Mouse (Mus musculus): ENCODE results near the gene Kiss1r. TPM values are rescaled to one million over a fixed set of nuclear protein-coding genes. Genes with fewer than 3 reads are reported as not detected.

Kiss1r gene
- polyA plus RNA-seq, 1 experiment from 2014 or later, result 0.68 TPM

- peak; percentile 61 for ATAC-seq
Measured at GRCm38 (mm10) chr10:79909092-79909922, 7.5 kb upstream of the Kiss1r start.

GRCm38 (mm10) chr10:79910556-79910955, 6.2 kb upstream of the Kiss1r start, which contains the start of gene Gm26602:
Gm26602 (plus strand) TSS chr10:79910856.
- ATAC-seq, result no peak
- Histone ChIP-seq H3K4me2 (ENCODE audit: low read depth, low read length) (no peak within 1 kb of the TSS), H3K36me3 (ENCODE audit: control insufficient read depth, insufficient read depth, low read length) (peaks cover 15% of the 10 kb centered on the region), H3K4me1 (ENCODE audit: control insufficient read depth, insufficient read depth, low read length) (peaks cover 21% of the 10 kb centered on the region), H3K9me3 (ENCODE audit: control insufficient read depth, low read length) (no peaks in the 10 kb centered on the region), H3K9ac (ENCODE audit: low read depth, low read length) (no peak within 1 kb of the TSS), H3K27ac (ENCODE audit: low read length) (no peak within 1 kb of the TSS), H3K27me3 (replicated peaks; ENCODE audit: control insufficient read depth, insufficient read depth, low read length) (no peaks in the 10 kb centered on the region), H3K4me3 (ENCODE audit: low read length) (no peak within 1 kb of the TSS)
- 89% methylated on average over 4 of the region's 4 CpGs for WGBS

More at GRCm38 (mm10) chr10:79909092-79909922, 7.5 kb upstream of the Kiss1r start:
- Histone ChIP-seq H3K9ac (ENCODE audit: low read depth, low read length) (no peak overlapping the region), H3K36me3 (ENCODE audit: control insufficient read depth, insufficient read depth, low read length) (peaks cover 20% of the 10 kb centered on the region), H3K4me3 (ENCODE audit: low read length) (0 out of 2 replicates have a peak overlapping the region, but pooled peaks have one; percentile 0), H3K9me3 (ENCODE audit: control insufficient read depth, low read length) (no peaks in the 10 kb centered on the region), H3K4me2 (ENCODE audit: low read depth, low read length) (no peak overlapping the region), H3K4me1 (ENCODE audit: control insufficient read depth, insufficient read depth, low read length) (peaks cover 8% of the 10 kb centered on the region), H3K27ac (ENCODE audit: low read length) (peak overlapping the region; percentile 21), H3K27me3 (replicated peaks; ENCODE audit: control insufficient read depth, insufficient read depth, low read length) (no peaks in the 10 kb centered on the region)
- 20% methylated on average over 14 of the region's 14 CpGs for WGBS

- no peak for ATAC-seq
- H3K27ac ChIP-seq (ENCODE audit: low read length), result no peak overlapping the region
- peaks cover 29% of the 10 kb centered on the region for H3K4me1 ChIP-seq (ENCODE audit: control insufficient read depth, insufficient read depth, low read length)
- WGBS, result 66% methylated on average over 20 of the region's 20 CpGs
- H3K9me3 ChIP-seq (ENCODE audit: control insufficient read depth, low read length), result no peaks in the 10 kb centered on the region
- no peak overlapping the region for H3K4me3 ChIP-seq (ENCODE audit: low read length)
- H3K4me2 ChIP-seq (ENCODE audit: low read depth, low read length), result no peak overlapping the region
- H3K36me3 ChIP-seq (ENCODE audit: control insufficient read depth, insufficient read depth, low read length), result no peaks in the 10 kb centered on the region; the same call in 1 of the 2 replicates
- H3K9ac ChIP-seq (ENCODE audit: low read depth, low read length), result no peak overlapping the region
- no peaks in the 10 kb centered on the region for H3K27me3 ChIP-seq (replicated peaks; ENCODE audit: control insufficient read depth, insufficient read depth, low read length)
Measured at GRCm38 (mm10) chr10:79912412-79912811, 4.4 kb upstream of the Kiss1r start.

GRCm38 (mm10) chr10:79914131-79914947, 2.4 kb upstream of the Kiss1r start:
- no peak for ATAC-seq
- H3K9me3 ChIP-seq (ENCODE audit: control insufficient read depth, low read length), result no peaks in the 10 kb centered on the region
- H3K27ac ChIP-seq (ENCODE audit: low read length), result peak overlapping the region; percentile 54
- peak overlapping the region; percentile 31 for H3K9ac ChIP-seq (ENCODE audit: low read depth, low read length)
- H3K4me1 ChIP-seq (ENCODE audit: control insufficient read depth, insufficient read depth, low read length), result peaks cover 34% of the 10 kb centered on the region
- peak overlapping the region; percentile 19; the same call in 1 of the 2 replicates for H3K4me2 ChIP-seq (ENCODE audit: low read depth, low read length)
- H3K27me3 ChIP-seq (replicated peaks; ENCODE audit: control insufficient read depth, insufficient read depth, low read length), result peaks cover 15% of the 10 kb centered on the region
- 69% methylated on average over 11 of the region's 11 CpGs for WGBS
- H3K4me3 ChIP-seq (ENCODE audit: low read length), result no peak overlapping the region
- H3K36me3 ChIP-seq (ENCODE audit: control insufficient read depth, insufficient read depth, low read length), result no peaks in the 10 kb centered on the region; the same call in 1 of the 2 replicates

GRCm38 (mm10) chr10:79914948-79915596, 1.7 kb upstream of the Kiss1r start:
- H3K27ac ChIP-seq (ENCODE audit: low read length), result peak overlapping the region; percentile 54
- peak overlapping the region; percentile 19; the same call in 1 of the 2 replicates for H3K4me2 ChIP-seq (ENCODE audit: low read depth, low read length)
- no peaks in the 10 kb centered on the region for H3K9me3 ChIP-seq (ENCODE audit: control insufficient read depth, low read length)
- H3K4me1 ChIP-seq (ENCODE audit: control insufficient read depth, insufficient read depth, low read length), result peaks cover 38% of the 10 kb centered on the region
- no peak for ATAC-seq
- peak overlapping the region; percentile 31 for H3K9ac ChIP-seq (ENCODE audit: low read depth, low read length)
- H3K36me3 ChIP-seq (ENCODE audit: control insufficient read depth, insufficient read depth, low read length), result no peaks in the 10 kb centered on the region; the same call in 1 of the 2 replicates
- WGBS, result 53% methylated on average over 7 of the region's 7 CpGs
- no peak overlapping the region for H3K4me3 ChIP-seq (ENCODE audit: low read length)
- H3K27me3 ChIP-seq (replicated peaks; ENCODE audit: control insufficient read depth, insufficient read depth, low read length), result peaks cover 23% of the 10 kb centered on the region

GRCm38 (mm10) chr10:79916081-79916480, 690 bp upstream of the Kiss1r start:
- Histone ChIP-seq H3K4me1 (ENCODE audit: control insufficient read depth, insufficient read depth, low read length) (peaks cover 46% of the 10 kb centered on the region), H3K4me3 (ENCODE audit: low read length) (peak overlapping the region; percentile 84), H3K9me3 (ENCODE audit: control insufficient read depth, low read length) (no peaks in the 10 kb centered on the region), H3K27me3 (replicated peaks; ENCODE audit: control insufficient read depth, insufficient read depth, low read length) (peaks cover 33% of the 10 kb centered on the region), H3K27ac (ENCODE audit: low read length) (peak overlapping the region; percentile 39; the same call in 1 of the 2 replicates), H3K4me2 (ENCODE audit: low read depth, low read length) (peak overlapping the region; percentile 79), H3K36me3 (ENCODE audit: control insufficient read depth, insufficient read depth, low read length) (no peaks in the 10 kb centered on the region; the same call in 1 of the 2 replicates), H3K9ac (ENCODE audit: low read depth, low read length) (peak overlapping the region; percentile 95)
- WGBS, result 3% methylated on average over 8 of the region's 8 CpGs
- no peak for ATAC-seq

GRCm38 (mm10) chr10:79917532-79918100, 845 bp downstream of the Kiss1r start:
- Histone ChIP-seq H3K4me2 (ENCODE audit: low read depth, low read length) (peak overlapping the region; percentile 79), H3K27ac (ENCODE audit: low read length) (peak overlapping the region; percentile 77; the same call in 1 of the 2 replicates), H3K9ac (ENCODE audit: low read depth, low read length) (peak overlapping the region; percentile 95), H3K4me3 (ENCODE audit: low read length) (peak overlapping the region; percentile 84), H3K36me3 (ENCODE audit: control insufficient read depth, insufficient read depth, low read length) (no peaks in the 10 kb centered on the region), H3K4me1 (ENCODE audit: control insufficient read depth, insufficient read depth, low read length) (peaks cover 55% of the 10 kb centered on the region), H3K9me3 (ENCODE audit: control insufficient read depth, low read length) (no peaks in the 10 kb centered on the region), H3K27me3 (replicated peaks; ENCODE audit: control insufficient read depth, insufficient read depth, low read length) (peaks cover 48% of the 10 kb centered on the region)
- no peak for ATAC-seq
- 65% methylated on average over 5 of the region's 5 CpGs for WGBS

- Histone ChIP-seq H3K4me3 (ENCODE audit: low read length) (peak overlapping the region; percentile 23), H3K27me3 (replicated peaks; ENCODE audit: control insufficient read depth, insufficient read depth, low read length) (peaks cover 48% of the 10 kb centered on the region), H3K36me3 (ENCODE audit: control insufficient read depth, insufficient read depth, low read length) (no peaks in the 10 kb centered on the region), H3K4me1 (ENCODE audit: control insufficient read depth, insufficient read depth, low read length) (peaks cover 55% of the 10 kb centered on the region), H3K9ac (ENCODE audit: low read depth, low read length) (peak overlapping the region; percentile 41), H3K9me3 (ENCODE audit: control insufficient read depth, low read length) (no peaks in the 10 kb centered on the region), H3K4me2 (ENCODE audit: low read depth, low read length) (peak overlapping the region; percentile 26), H3K27ac (ENCODE audit: low read length) (no peak overlapping the region)
- no peak for ATAC-seq
- 17% methylated on average over 35 of the region's 35 CpGs for WGBS
Measured at GRCm38 (mm10) chr10:79918231-79919078, 1.7 kb downstream of the Kiss1r start.

Data from intestine, embryonic 16.5 days (tissue).